ENCODE assay signal across 8 mouse cellular contexts in the genomic region with DNA sequence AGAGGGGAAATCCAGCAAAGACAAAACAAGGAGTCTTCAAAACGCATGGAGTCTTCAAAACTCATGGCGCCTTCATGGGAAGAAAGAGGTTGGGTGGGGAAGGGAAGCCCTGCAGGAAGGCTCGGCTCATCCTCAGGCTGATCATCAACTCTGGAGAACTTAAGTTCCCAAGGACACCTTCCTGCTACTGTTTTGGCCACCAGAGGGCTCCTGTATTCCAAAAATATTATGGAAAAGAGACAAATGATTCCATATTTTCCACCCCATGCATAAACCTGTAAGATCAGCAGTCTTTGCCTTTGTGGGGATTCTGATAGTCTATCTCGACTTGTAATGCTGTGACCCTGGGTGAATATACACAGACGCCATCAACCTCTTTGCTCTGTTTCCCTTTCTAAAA.
A peak's percentile ranks its signal among the peaks of the same experiment; 100 is the strongest.
DNase-seq lines count a peak whose midpoint lies in the region; ATAC-seq and TF ChIP-seq lines count a peak whose summit lies in the region.

No protein-coding gene starts in this region.

- H3K9me3 ChIP-seq in heart, embryonic 12.5 days (replicated peaks) = no peaks in the 10 kb centered on the region
- no peaks in the 10 kb centered on the region for H3K9me3 ChIP-seq in MEL (replicated peaks; ENCODE audit: insufficient read depth, low read length)
- H3K9me3 ChIP-seq in hindbrain, embryonic 16.5 days (ENCODE audit: control insufficient read depth, low read length) = no peaks in the 10 kb centered on the region
- no peaks in the 10 kb centered on the region for H3K9me3 ChIP-seq in limb, embryonic 14.5 days (ENCODE audit: control insufficient read depth, low read length)

- H3K27me3 ChIP-seq in heart, embryonic 12.5 days (replicated peaks) = no peaks in the 10 kb centered on the region
- H3K27me3 ChIP-seq in MEL (ENCODE audit: control insufficient read depth in 1 of 2, insufficient read depth in 2 of 2, low read length in 2 of 2) = no peaks in the 10 kb centered on the region
- H3K27me3 ChIP-seq in hindbrain, embryonic 16.5 days (replicated peaks; ENCODE audit: control insufficient read depth, insufficient read depth, low read length) = no peaks in the 10 kb centered on the region
- no peaks in the 10 kb centered on the region for H3K27me3 ChIP-seq in limb, embryonic 14.5 days (ENCODE audit: control insufficient read depth, insufficient read depth, low read length)

- H3K27ac ChIP-seq in heart, embryonic 12.5 days (ENCODE audit: poor library complexity, severe bottlenecking) = no peak overlapping the region
- no peak overlapping the region for H3K27ac ChIP-seq in MEL (ENCODE audit: control insufficient read depth, low read depth, low read length)
- no peak overlapping the region for H3K27ac ChIP-seq in hindbrain, embryonic 16.5 days (ENCODE audit: low read depth, low read length)
- H3K27ac ChIP-seq in limb, embryonic 14.5 days (replicated peaks; ENCODE audit: low read depth, low read length) = no peak overlapping the region

- TF ChIP-seq CTCF in MEL (IDR thresholded peaks at IDR 0.05 in 2 of 3, conservative IDR thresholded peaks at IDR 0.05 in 1 of 3; ENCODE audit: control insufficient read depth in 1 of 3, insufficient read depth in 1 of 3, low read depth in 2 of 3, low read length in 3 of 3, poor library complexity in 1 of 3, severe bottlenecking in 1 of 3) = peak in 2 of 3 experiments; percentile 17 to 27; a peak in 2 of 6 replicates

- H3K4me2 ChIP-seq in heart, embryonic 12.5 days = no peak overlapping the region
- H3K4me2 ChIP-seq in hindbrain, embryonic 16.5 days (ENCODE audit: low read length) = no peak overlapping the region
- H3K4me2 ChIP-seq in limb, embryonic 14.5 days (replicated peaks; ENCODE audit: low read depth, low read length, severe bottlenecking) = no peak overlapping the region

- no peak for TF ChIP-seq POLR2A in MEL (IDR thresholded peaks at IDR 0.05; ENCODE audit: control insufficient read depth in 1 of 2, insufficient read depth in 1 of 2, low read depth in 1 of 2, low read length in 2 of 2, poor library complexity in 1 of 2)
- TF ChIP-seq POLR2A in limb, embryonic 14.5 days (IDR thresholded peaks at IDR 0.05; ENCODE audit: borderline replicate concordance, extremely low read depth, insufficient read depth, insufficient read length) = no peak

- peak; percentile 47 to 83 for DNase-seq in heart, adult 18-20 months
- no peak for DNase-seq in MEL (ENCODE audit: low read depth, low spot score)
- DNase-seq in embryo, embryonic 10.5 days (ENCODE audit: low spot score) = peak; percentile 76
- DNase-seq in limb, embryonic 14.5 days (ENCODE audit: low spot score) = peak; percentile 68
- DNase-seq in retina, postnatal 1 day = peak; percentile 63
- DNase-seq in spleen, postnatal 36 days (ENCODE audit: low spot score in 2 of 2) = no peak

- H3K79me2 ChIP-seq in MEL (ENCODE audit: control insufficient read depth, insufficient read depth, low read length, poor library complexity) = no peaks in the 10 kb centered on the region

- ATAC-seq in heart, embryonic 12.5 days (ENCODE audit: insufficient number of reproducible peaks, low FRiP score) = no peak
- ATAC-seq in hindbrain, embryonic 16.5 days = peak; percentile 59; the same call in 1 of the 2 replicates
- no peak for ATAC-seq in limb, embryonic 14.5 days (ENCODE audit: low FRiP score, low read depth)

- no peaks in the 10 kb centered on the region for H3K36me3 ChIP-seq in heart, embryonic 12.5 days
- peaks cover 0 to 20% of the 10 kb centered on the region in 2 experiments; a peak in 2 of 4 replicates for H3K36me3 ChIP-seq in MEL (ENCODE audit: control insufficient read depth in 1 of 2, insufficient read depth in 2 of 2, low read length in 2 of 2)
- H3K36me3 ChIP-seq in hindbrain, embryonic 16.5 days (ENCODE audit: control insufficient read depth, insufficient read depth, low read length) = no peaks in the 10 kb centered on the region
- no peaks in the 10 kb centered on the region for H3K36me3 ChIP-seq in limb, embryonic 14.5 days (ENCODE audit: control insufficient read depth, insufficient read depth, low read length)

- H3K9ac ChIP-seq in heart, embryonic 12.5 days = no peak overlapping the region
- H3K9ac ChIP-seq in MEL (ENCODE audit: control insufficient read depth, low read depth, low read length, poor library complexity, severe bottlenecking) = no peak overlapping the region
- H3K9ac ChIP-seq in hindbrain, embryonic 16.5 days (ENCODE audit: low read depth, low read length) = no peak overlapping the region
- no peak overlapping the region for H3K9ac ChIP-seq in limb, embryonic 14.5 days (ENCODE audit: low read depth, low read length, severe bottlenecking)

- no peak overlapping the region for H3K4me3 ChIP-seq in heart, embryonic 12.5 days
- no peak overlapping the region for H3K4me3 ChIP-seq in MEL (ENCODE audit: control insufficient read depth in 1 of 2, insufficient read depth in 1 of 2, low read depth in 2 of 2, low read length in 2 of 2)
- H3K4me3 ChIP-seq in hindbrain, embryonic 16.5 days (ENCODE audit: low read length) = no peak overlapping the region
- H3K4me3 ChIP-seq in limb, embryonic 14.5 days (replicated peaks; ENCODE audit: low read length) = no peak overlapping the region

- peaks cover 42% of the 10 kb centered on the region for H3K4me1 ChIP-seq in heart, embryonic 12.5 days (replicated peaks)
- H3K4me1 ChIP-seq in MEL (ENCODE audit: control insufficient read depth in 1 of 2, insufficient read depth in 2 of 2, low read length in 2 of 2) = peaks cover 14 to 27% of the 10 kb centered on the region in 2 experiments
- H3K4me1 ChIP-seq in hindbrain, embryonic 16.5 days (ENCODE audit: control insufficient read depth, insufficient read depth, low read depth, low read length) = peaks cover 7% of the 10 kb centered on the region
- H3K4me1 ChIP-seq in limb, embryonic 14.5 days (ENCODE audit: control insufficient read depth, insufficient read depth, low read length) = peaks cover 35% of the 10 kb centered on the region

- no peak for TF ChIP-seq EP300 in MEL (IDR thresholded peaks at IDR 0.05; ENCODE audit: low read depth in 1 of 2, low read length in 2 of 2)

- 33% methylated on average over 5 of the region's 5 CpGs for WGBS in heart, embryonic 12.5 days
- WGBS in hindbrain, embryonic 16.5 days = 50% methylated on average over 5 of the region's 5 CpGs
- 59% methylated on average over 5 of the region's 5 CpGs for WGBS in limb, embryonic 14.5 days

- TF ChIP-seq RAD21 in MEL (IDR thresholded peaks at IDR 0.05; ENCODE audit: low read depth, low read length) = no peak

TF ChIP-seq in MEL, 35 proteins besides CTCF, POLR2A, EP300 and RAD21:
- TF ChIP-seq MEF2A (IDR thresholded peaks at IDR 0.05; ENCODE audit: extremely low read depth, insufficient replicate concordance, low read depth, low read length, poor library complexity, severe bottlenecking) (no peak), MYC (IDR thresholded peaks at IDR 0.05; ENCODE audit: low read depth, low read length) (no peak), ZC3H11A (IDR thresholded peaks at IDR 0.05; ENCODE audit: low read depth, low read length) (no peak), ELF1 (IDR thresholded peaks at IDR 0.05; ENCODE audit: low read depth, low read length) (no peak), NRF1 (IDR thresholded peaks at IDR 0.05; ENCODE audit: insufficient read depth, low read depth, low read length, poor library complexity, severe bottlenecking) (no peak)
TF ChIP-seq in MEL: peak in this region for 0.

Comparison
In these comparisons a context has a peak if more than half of its experiments do, and no peak if none do; other contexts are left out.
1. DNase-seq: peak in heart, adult 18-20 months (2 of 2), embryo, embryonic 10.5 days (single experiment), limb, embryonic 14.5 days (single experiment) and retina, postnatal 1 day (single experiment); none in MEL (single experiment) and spleen, postnatal 36 days (0 of 2).